Mouse (Mus musculus): Measurements from ENCODE around the gene Tesmin. TPM values are rescaled to one million over a fixed set of nuclear protein-coding genes. Genes with fewer than 3 reads are reported as not detected.

The Tesmin gene
- polyA plus RNA-seq, 1 experiment from 2014 or later = 0.36 TPM

- H3K4me1 ChIP-seq (replicated peaks; ENCODE audit: control insufficient read depth, insufficient read depth, low read length) = no peaks in the 10 kb centered on the region
- no peaks in the 10 kb centered on the region for H3K9me3 ChIP-seq (ENCODE audit: control insufficient read depth, low read length)
- no peak overlapping the region for H3K9ac ChIP-seq (ENCODE audit: low read depth, low read length)
- DNase-seq (ENCODE audit: low spot score) = no peak
- ATAC-seq (ENCODE audit: low FRiP score) = no peak
- no peaks in the 10 kb centered on the region for H3K36me3 ChIP-seq (ENCODE audit: control insufficient read depth, insufficient read depth, low read length)
- no peaks in the 10 kb centered on the region for H3K27me3 ChIP-seq (ENCODE audit: control insufficient read depth, insufficient read depth, low read length)
- H3K27ac ChIP-seq (ENCODE audit: low read depth, low read length) = no peak overlapping the region
- no peak overlapping the region for H3K4me3 ChIP-seq (ENCODE audit: low read depth, low read length)
- no peak overlapping the region for H3K4me2 ChIP-seq (replicated peaks; ENCODE audit: low read depth, low read length)
- 74% methylated on average over 5 of the region's 5 CpGs for WGBS
Measured at GRCm38 (mm10) chr19:3440667-3441066, 52.0 kb downstream of the Tesmin start.

DNA sequence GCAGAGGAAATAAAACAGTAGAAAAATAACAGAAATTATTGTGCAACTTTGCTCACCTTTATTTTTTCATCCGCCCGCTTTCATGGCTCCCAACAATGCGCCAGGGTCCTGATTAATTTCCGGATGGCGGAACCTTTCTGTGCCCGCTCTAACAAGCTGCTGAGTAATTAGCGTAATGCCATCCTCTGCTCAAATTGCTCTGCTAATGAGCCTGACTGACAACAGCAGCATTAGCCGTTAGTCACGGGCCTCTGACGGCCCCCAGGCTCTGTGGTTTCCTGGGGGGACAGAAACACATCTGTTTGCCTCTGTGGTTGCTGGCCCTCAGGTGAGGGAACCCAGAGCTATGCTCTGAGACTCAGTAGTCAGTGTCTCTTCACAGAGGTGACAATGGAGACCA lies 52.4 kb downstream of the Tesmin start:
- H3K9me3 ChIP-seq (ENCODE audit: control insufficient read depth, low read length) = no peaks in the 10 kb centered on the region
- no peaks in the 10 kb centered on the region for H3K36me3 ChIP-seq (ENCODE audit: control insufficient read depth, insufficient read depth, low read length)
- DNase-seq (ENCODE audit: low spot score) = no peak
- H3K27ac ChIP-seq (ENCODE audit: low read depth, low read length) = no peak overlapping the region
- H3K4me3 ChIP-seq (ENCODE audit: low read depth, low read length) = no peak overlapping the region
- no peaks in the 10 kb centered on the region for H3K27me3 ChIP-seq (ENCODE audit: control insufficient read depth, insufficient read depth, low read length)
- H3K4me1 ChIP-seq (replicated peaks; ENCODE audit: control insufficient read depth, insufficient read depth, low read length) = no peaks in the 10 kb centered on the region
- no peak overlapping the region for H3K4me2 ChIP-seq (replicated peaks; ENCODE audit: low read depth, low read length)
- WGBS = 68% methylated on average over 10 of the region's 10 CpGs
- no peak overlapping the region for H3K9ac ChIP-seq (ENCODE audit: low read depth, low read length)
- no peak for ATAC-seq (ENCODE audit: low FRiP score)

GRCm38 (mm10) chr19:3447348-3447747 lies 58.7 kb downstream of the Tesmin start:
- 74% methylated on average over 3 of the region's 3 CpGs for WGBS
- Histone ChIP-seq H3K9ac (ENCODE audit: low read depth, low read length) (no peak overlapping the region), H3K4me3 (ENCODE audit: low read depth, low read length) (no peak overlapping the region), H3K27ac (ENCODE audit: low read depth, low read length) (no peak overlapping the region), H3K9me3 (ENCODE audit: control insufficient read depth, low read length) (no peaks in the 10 kb centered on the region), H3K4me2 (replicated peaks; ENCODE audit: low read depth, low read length) (no peak overlapping the region), H3K27me3 (ENCODE audit: control insufficient read depth, insufficient read depth, low read length) (no peaks in the 10 kb centered on the region), H3K36me3 (ENCODE audit: control insufficient read depth, insufficient read depth, low read length) (no peaks in the 10 kb centered on the region), H3K4me1 (replicated peaks; ENCODE audit: control insufficient read depth, insufficient read depth, low read length) (no peaks in the 10 kb centered on the region)
- no peak for ATAC-seq (ENCODE audit: low FRiP score)
- DNase-seq (ENCODE audit: low spot score) = no peak

DNA sequence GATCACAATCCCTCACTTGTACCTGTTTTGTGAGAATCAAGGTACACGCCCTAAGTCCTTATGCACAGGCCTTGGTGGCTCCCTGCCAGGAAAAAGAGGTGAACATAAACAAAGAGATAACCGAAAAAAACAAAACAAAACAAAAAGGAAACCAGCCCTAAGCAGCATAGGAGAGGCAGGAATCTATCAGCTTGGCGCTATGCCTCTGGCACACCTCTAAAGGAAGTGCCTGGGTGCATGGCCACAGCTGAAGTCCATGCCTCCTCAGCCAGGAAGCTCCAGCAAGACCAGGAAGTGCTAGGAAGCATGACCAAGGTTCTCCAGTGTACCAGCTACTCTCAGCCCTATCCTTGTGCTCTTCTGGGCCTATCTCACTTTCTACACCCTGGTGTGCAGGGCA lies 60.6 kb downstream of the Tesmin start:
- DNase-seq (ENCODE audit: low spot score) (no peak), ATAC-seq (ENCODE audit: low FRiP score) (no peak)
- no peaks in the 10 kb centered on the region for H3K4me1 ChIP-seq (replicated peaks; ENCODE audit: control insufficient read depth, insufficient read depth, low read length)
- no peak overlapping the region for H3K4me3 ChIP-seq (ENCODE audit: low read depth, low read length)
- no peaks in the 10 kb centered on the region for H3K9me3 ChIP-seq (ENCODE audit: control insufficient read depth, low read length)
- 78% methylated on average over 3 of the region's 3 CpGs for WGBS
- no peaks in the 10 kb centered on the region for H3K36me3 ChIP-seq (ENCODE audit: control insufficient read depth, insufficient read depth, low read length)
- no peak overlapping the region for H3K9ac ChIP-seq (ENCODE audit: low read depth, low read length)
- no peak overlapping the region for H3K4me2 ChIP-seq (replicated peaks; ENCODE audit: low read depth, low read length)
- H3K27me3 ChIP-seq (ENCODE audit: control insufficient read depth, insufficient read depth, low read length) = no peaks in the 10 kb centered on the region
- no peak overlapping the region for H3K27ac ChIP-seq (ENCODE audit: low read depth, low read length)

DNA sequence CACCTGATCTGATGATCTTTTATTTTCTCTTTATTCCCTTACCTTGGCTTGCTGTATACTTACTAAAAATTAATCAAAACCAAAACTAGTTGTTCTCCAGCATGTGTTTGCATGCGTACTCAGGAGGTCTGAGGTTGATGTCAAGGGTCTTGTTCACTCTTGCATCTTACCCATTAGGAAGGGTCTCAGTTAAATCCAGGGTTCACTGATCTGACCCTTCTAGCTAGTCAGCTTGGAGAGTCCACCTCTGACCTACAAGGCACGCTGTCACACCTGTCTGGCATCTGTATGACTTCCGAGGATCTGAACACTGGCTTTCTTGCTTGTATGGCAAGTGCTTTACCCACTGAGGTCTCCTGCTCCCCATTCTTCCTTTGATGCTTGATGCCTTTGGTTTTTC lies 62.1 kb downstream of the Tesmin start:
- no peaks in the 10 kb centered on the region for H3K27me3 ChIP-seq (ENCODE audit: control insufficient read depth, insufficient read depth, low read length)
- WGBS = 95% methylated on average over 3 of the region's 3 CpGs
- no peaks in the 10 kb centered on the region for H3K9me3 ChIP-seq (ENCODE audit: control insufficient read depth, low read length)
- DNase-seq (ENCODE audit: low spot score) = no peak
- ATAC-seq (ENCODE audit: low FRiP score) = peak; percentile 53; the same call in 1 of the 2 replicates
- no peaks in the 10 kb centered on the region for H3K4me1 ChIP-seq (replicated peaks; ENCODE audit: control insufficient read depth, insufficient read depth, low read length)
- peaks cover 3% of the 10 kb centered on the region; the same call in 1 of the 2 replicates for H3K36me3 ChIP-seq (ENCODE audit: control insufficient read depth, insufficient read depth, low read length)
- H3K27ac ChIP-seq (ENCODE audit: low read depth, low read length) = no peak overlapping the region
- no peak overlapping the region for H3K4me2 ChIP-seq (replicated peaks; ENCODE audit: low read depth, low read length)
- no peak overlapping the region for H3K9ac ChIP-seq (ENCODE audit: low read depth, low read length)
- H3K4me3 ChIP-seq (ENCODE audit: low read depth, low read length) = no peak overlapping the region

- no peak overlapping the region for H3K4me2 ChIP-seq (replicated peaks; ENCODE audit: low read depth, low read length)
- H3K27ac ChIP-seq (ENCODE audit: low read depth, low read length) = no peak overlapping the region
- H3K4me1 ChIP-seq (replicated peaks; ENCODE audit: control insufficient read depth, insufficient read depth, low read length) = no peaks in the 10 kb centered on the region
- 29% methylated on average over 6 of the region's 6 CpGs for WGBS
- no peak overlapping the region for H3K4me3 ChIP-seq (ENCODE audit: low read depth, low read length)
- H3K9me3 ChIP-seq (ENCODE audit: control insufficient read depth, low read length) = no peaks in the 10 kb centered on the region
- peak; percentile 71 for ATAC-seq (ENCODE audit: low FRiP score)
- H3K27me3 ChIP-seq (ENCODE audit: control insufficient read depth, insufficient read depth, low read length) = no peaks in the 10 kb centered on the region
- H3K9ac ChIP-seq (ENCODE audit: low read depth, low read length) = no peak overlapping the region
- peaks cover 6% of the 10 kb centered on the region for H3K36me3 ChIP-seq (ENCODE audit: control insufficient read depth, insufficient read depth, low read length)
- peak; percentile 88 for DNase-seq (ENCODE audit: low spot score)
Measured at GRCm38 (mm10) chr19:3451170-3451569, 62.5 kb downstream of the Tesmin start.

DNA sequence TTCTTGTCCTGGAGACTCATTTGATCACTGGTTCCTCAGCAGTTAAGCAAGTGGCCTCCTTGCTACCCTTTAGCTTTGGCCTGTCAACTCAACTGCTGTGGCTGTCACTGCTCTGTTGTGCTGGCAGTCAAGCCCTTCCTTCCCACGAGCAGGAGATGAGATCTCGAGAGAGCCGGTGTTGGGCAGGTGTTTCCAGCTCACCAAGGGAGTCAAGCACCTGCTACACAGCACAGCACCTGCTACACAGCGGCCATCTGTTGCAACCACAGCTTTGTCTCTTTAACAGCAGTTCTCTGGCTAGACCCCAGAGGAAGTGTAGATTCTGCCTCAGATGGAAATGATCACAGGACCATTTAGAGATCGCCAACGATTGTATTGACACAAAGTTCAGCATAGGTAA lies 63.0 kb downstream of the Tesmin start:
- WGBS = 64% methylated on average over 6 of the region's 6 CpGs
- Histone ChIP-seq H3K9me3 (ENCODE audit: control insufficient read depth, low read length) (no peaks in the 10 kb centered on the region), H3K9ac (ENCODE audit: low read depth, low read length) (no peak overlapping the region), H3K27me3 (ENCODE audit: control insufficient read depth, insufficient read depth, low read length) (no peaks in the 10 kb centered on the region), H3K4me3 (ENCODE audit: low read depth, low read length) (no peak overlapping the region), H3K36me3 (ENCODE audit: control insufficient read depth, insufficient read depth, low read length) (peaks cover 6% of the 10 kb centered on the region), H3K27ac (ENCODE audit: low read depth, low read length) (no peak overlapping the region), H3K4me1 (replicated peaks; ENCODE audit: control insufficient read depth, insufficient read depth, low read length) (no peaks in the 10 kb centered on the region), H3K4me2 (replicated peaks; ENCODE audit: low read depth, low read length) (no peak overlapping the region)
- ATAC-seq (ENCODE audit: low FRiP score) (peak; percentile 54; the same call in 1 of the 2 replicates), DNase-seq (ENCODE audit: low spot score) (peak; percentile 13)

Other genes with a start within 250 kb of the Tesmin start
- gene Mrpl21, start 106.0 kb upstream of the Tesmin start, polyA plus RNA-seq (2014; fragmentation: Nextera tagmentation; extraction: Ambion mirVana) = 124 and 133 TPM in 2 replicates
- gene Ighmbp2, start 105.8 kb upstream of the Tesmin start, polyA plus RNA-seq (2014; fragmentation: Nextera tagmentation; extraction: Ambion mirVana) = 6.0 and 7.5 TPM in 2 replicates
- gene Cpt1a, start 66.5 kb upstream of the Tesmin start, polyA plus RNA-seq (2014; fragmentation: Nextera tagmentation; extraction: Ambion mirVana) = 6.6 and 8.8 TPM in 2 replicates
- 1.3 and 3.5 TPM in 2 replicates for gene Gal, start 25.7 kb downstream of the Tesmin start, polyA plus RNA-seq (2014; fragmentation: Nextera tagmentation; extraction: Ambion mirVana)
- 74.8 and 82.5 TPM in 2 replicates for gene Ppp6r3, start 186.9 kb downstream of the Tesmin start, polyA plus RNA-seq (2014; fragmentation: Nextera tagmentation; extraction: Ambion mirVana)

All from hindbrain, embryonic 11.5 days (tissue).